Mouse (Mus musculus) CH12F3 (cell line): ENCODE results near the gene Npas4.
"Not testable (repeated sequence)": the region's sequence is repeated elsewhere in the genome, so short reads cannot be mapped to it uniquely, and the experiment has no call there.

ENCODE experiments used
- in situ Hi-C: fragments of 300-500 bp; cut with MboI; formaldehyde crosslinking; loops from 2 replicates; pipeline ENCODE4 v1.14.3; 2020; ENCODE audit warnings: low sequenced_read_pairs

Gene Npas4

GRCm38 (mm10) chr19:4994043-4994442 is 3.9 kb upstream of the Npas4 start:
- in situ Hi-C loops = no loop called here

DNA sequence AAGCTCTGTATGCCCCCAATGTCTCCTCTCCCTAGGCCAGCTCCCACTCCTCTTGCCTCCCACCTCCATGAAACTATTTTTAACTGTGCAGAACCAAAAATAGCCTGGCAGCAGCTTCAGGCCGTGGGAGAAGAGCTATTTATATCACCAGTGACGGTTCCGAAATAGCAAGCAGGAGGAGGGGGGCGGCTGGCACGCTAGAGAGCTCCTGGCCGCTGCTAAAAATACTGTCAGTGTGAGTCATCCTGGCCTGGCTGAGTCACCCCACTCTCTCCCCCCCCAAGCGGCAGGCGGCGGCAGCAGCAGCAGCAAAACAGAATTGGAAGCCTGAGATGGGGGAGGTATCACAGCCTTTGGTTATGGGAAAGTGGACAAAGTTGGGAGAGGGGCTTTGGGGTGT is 2.8 kb upstream of the Npas4 start:
- in situ Hi-C loops = no loop called here

- in situ Hi-C loops = no loop called here
Measured at GRCm38 (mm10) chr19:4992371-4992770, 2.3 kb upstream of the Npas4 start.

DNA sequence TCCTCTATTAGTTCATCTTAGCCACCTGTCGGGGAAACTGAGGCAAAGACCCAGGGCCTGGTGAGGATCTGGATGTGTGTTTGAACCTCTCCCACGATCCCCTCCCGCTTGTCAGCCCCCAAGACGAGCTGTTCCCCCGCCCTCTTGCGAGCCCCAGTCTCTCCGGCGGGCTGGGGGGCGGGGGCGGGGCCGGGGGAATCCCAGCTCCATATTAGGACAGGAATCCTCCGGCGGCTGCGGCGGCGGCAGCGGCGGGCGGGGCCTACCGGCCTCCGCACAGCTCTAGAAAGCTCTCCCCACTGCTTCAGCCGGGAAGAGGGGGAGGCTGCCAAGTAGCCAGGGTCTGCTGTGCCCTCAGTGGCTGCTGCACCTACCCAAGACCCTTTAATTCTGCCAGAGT is 600 bp upstream of the Npas4 start:
- in situ Hi-C loops = no loop called here

- in situ Hi-C loops = no loop called here
Measured at GRCm38 (mm10) chr19:4989434-4990255, 471 bp downstream of the Npas4 start.

- in situ Hi-C loops = no loop called here
Measured at GRCm38 (mm10) chr19:4989013-4989412, 1.1 kb downstream of the Npas4 start.

GRCm38 (mm10) chr19:4981767-4982166 is 8.3 kb downstream of the Npas4 start:
- in situ Hi-C loops = no loop called here

- in situ Hi-C loops = no loop called here
Measured at GRCm38 (mm10) chr19:4968236-4968635, 21.9 kb downstream of the Npas4 start.

DNA sequence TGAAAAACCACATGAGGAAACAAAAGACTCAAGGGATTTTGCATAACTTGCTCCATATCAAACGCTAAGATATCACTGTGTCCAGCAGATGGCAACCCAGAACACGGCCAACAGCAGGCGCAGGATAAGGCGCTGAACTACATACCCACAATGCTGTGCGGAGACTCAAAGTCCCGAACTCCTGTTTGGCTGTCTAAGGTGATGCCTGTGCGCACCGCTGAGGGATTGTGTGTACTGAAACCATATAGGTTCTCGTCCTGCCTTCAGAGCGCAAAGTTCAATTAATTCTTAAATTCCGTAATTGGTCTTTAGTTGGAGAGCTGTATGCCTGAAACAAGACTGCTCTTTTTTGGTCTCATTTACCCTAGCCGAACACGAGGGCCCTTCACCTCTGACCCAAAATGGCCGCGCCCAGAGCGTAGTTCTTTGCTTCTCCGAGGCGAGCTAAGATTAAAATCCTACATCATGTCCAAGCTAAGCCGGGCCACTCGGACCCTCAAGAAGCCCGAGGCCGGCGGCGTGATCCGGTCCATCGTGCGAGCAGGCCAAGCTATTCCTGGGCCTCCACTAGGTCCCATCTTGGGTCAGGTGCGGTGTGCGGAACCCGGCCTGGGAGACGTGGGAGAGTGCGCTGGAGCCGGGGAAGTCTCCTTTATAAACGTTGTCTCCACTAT is 28.1 kb downstream of the Npas4 start, which contains the start of gene Mrpl11:
Gene Mrpl11, plus strand, starts transcription at position 220 of the 674 bp plus-strand sequence.
- in situ Hi-C loops = no loop called here

DNA sequence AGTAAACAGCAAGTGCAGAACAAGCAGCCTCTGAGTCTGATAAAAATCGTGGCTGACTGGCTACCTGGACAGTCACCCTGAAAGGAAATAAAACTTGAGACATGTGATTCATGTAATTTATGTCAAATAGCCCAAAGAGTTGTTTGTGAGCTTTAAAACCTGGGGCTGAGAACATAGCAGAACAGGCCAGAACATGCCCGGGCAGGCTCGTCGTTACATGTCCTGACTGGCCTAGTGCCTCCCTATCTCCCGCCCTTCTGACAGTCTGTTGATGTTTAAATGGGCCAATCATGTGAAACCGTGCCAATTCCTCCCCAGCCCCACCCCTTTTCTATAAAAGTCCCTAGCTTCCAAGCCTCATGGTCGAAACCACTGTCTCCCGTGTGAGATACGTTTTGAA is 41.5 kb downstream of the Npas4 start:
- in situ Hi-C loops = not testable (repeated sequence)

- in situ Hi-C loops = no loop called here
Measured at GRCm38 (mm10) chr19:4945540-4945939, 44.6 kb downstream of the Npas4 start.

DNA sequence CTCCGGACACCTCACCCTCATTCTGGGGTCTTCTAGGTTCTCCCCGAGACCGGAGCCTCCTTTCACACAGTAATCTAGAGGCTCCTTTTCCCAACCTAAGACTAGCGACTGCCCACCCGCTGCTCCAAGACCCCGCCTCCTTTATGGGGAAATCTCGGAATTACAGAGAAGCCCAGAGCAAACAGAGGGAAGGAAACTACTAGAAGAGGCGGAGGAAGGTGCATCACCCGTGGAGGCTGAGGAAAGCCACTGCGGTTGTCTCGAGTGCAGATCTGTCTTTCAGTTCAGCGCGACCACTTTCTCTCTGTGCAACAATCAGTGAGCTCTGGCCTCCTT is 46.9 kb downstream of the Npas4 start:
- in situ Hi-C loops = no loop called here

DNA sequence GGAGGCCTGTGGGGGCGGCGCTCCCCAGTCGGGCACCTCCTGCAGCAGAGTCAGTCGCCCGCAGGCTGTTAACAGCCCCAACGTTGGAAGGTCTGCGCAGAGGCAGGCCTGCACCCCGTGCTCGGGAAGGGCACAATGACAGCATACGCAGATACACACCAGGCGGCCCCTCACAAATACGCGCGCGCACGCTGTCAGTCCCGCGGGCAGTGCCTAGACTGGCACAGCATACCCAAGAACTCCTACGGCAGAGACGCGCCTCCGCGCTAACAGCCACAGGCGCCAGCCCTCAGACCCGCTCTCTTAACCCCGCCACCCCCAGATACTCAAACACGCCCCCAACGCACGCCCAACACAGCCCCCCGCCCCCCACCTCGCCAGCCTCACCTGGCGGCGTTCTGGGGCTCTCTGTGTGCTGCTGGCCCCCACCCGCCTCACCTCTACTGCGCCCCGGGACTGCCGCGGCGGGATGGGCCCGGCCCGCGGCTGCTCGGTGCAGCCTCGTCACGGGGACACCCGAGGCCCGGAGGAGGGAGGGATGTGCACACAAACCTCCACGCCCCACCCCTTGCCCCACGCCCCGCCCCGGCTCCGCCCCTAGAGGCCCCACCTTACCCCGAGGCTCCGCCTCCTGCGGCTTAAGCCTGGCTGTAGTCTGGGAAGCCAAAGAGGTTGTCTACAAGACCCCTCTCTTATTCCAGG is 47.4 kb downstream of the Npas4 start, which contains the start of gene Peli3:
Gene Peli3, minus strand, starts transcription at position 577 of the 702 bp plus-strand sequence.
- in situ Hi-C loops = no loop called here

- in situ Hi-C loops = no loop called here
Measured at GRCm38 (mm10) chr19:4937444-4938310, 52.4 kb downstream of the Npas4 start.

DNA sequence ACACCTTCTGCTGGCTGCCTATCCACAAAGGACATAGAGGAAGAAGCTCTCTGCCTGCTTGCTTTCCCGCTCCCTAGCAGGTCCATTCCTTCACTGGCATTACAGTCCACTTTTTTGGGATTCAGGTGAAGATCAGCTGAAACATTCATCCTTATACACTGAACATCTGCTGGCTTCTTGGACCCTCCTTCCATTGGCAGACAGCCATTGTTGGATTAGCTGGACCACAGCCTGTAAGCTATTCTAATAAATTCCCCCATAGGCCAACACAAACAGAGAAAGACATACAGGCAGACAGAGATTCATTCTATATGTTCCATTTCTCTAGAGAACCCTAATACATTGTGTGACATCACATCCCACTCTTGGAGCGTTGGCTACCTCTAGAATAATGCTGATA is 53.2 kb downstream of the Npas4 start:
- in situ Hi-C loops = no loop called here
